Mouse (Mus musculus) myocyte (in vitro differentiated cells): ENCODE data around the gene Brd7. TPM values are rescaled to one million over a fixed set of nuclear protein-coding genes. Genes with fewer than 3 reads are reported as not detected.

Experiments
- H3K27me3 ChIP-seq: one replicate; pipeline ENCODE4 v1.6.1; 2011; ENCODE audit not compliant: control insufficient read depth, insufficient read depth, insufficient read length
- H3K36me3 ChIP-seq: one replicate; pipeline ENCODE4 v1.6.1; 2011; ENCODE audit not compliant: control insufficient read depth, insufficient read depth
- H3K4me2 ChIP-seq: one replicate; pipeline ENCODE4 v1.6.1; 2011; ENCODE audit warnings: low read depth, control low read depth
- H3K4me3 ChIP-seq: one replicate; pipeline ENCODE4 v1.5.1; 2011; ENCODE audit warnings: mild to moderate bottlenecking, control low read depth, moderate library complexity
- H3K79me2 ChIP-seq: one replicate; pipeline ENCODE4 v1.6.1; 2011; ENCODE audit not compliant: control insufficient read depth, insufficient read depth
- H3ac ChIP-seq: one replicate; pipeline ENCODE4 v1.6.1; 2011; ENCODE audit not compliant: control insufficient read depth, insufficient read length
- CEBPB ChIP-seq: IDR thresholded peaks from 2 replicates; pipeline ENCODE4 v1.6.1; 2011; ENCODE audit warnings: mild to moderate bottlenecking, moderate library complexity; ENCODE audit not compliant: poor library complexity, insufficient read depth, severe bottlenecking
- E2F4 ChIP-seq: IDR thresholded peaks from one replicate; pipeline ENCODE4 v1.6.1; 2011; ENCODE audit warnings: mild to moderate bottlenecking, control low read depth, moderate library complexity; ENCODE audit not compliant: insufficient read depth
- MAX ChIP-seq: IDR thresholded peaks from one replicate; pipeline ENCODE4 v1.6.1; 2011; ENCODE audit warnings: low read depth, mild to moderate bottlenecking, control low read depth
- MYOD1 ChIP-seq, 3 experiments: IDR thresholded peaks; one replicate each; pipeline ENCODE4 v1.6.1; 2011; ENCODE audit warnings: control low read depth in 2 of 3, low read depth in 2 of 3, mild to moderate bottlenecking in 2 of 3, moderate library complexity in 1 of 3; ENCODE audit not compliant: insufficient read length in 2 of 3, control insufficient read depth in 1 of 3
- MYOG ChIP-seq, 3 experiments: IDR thresholded peaks; one replicate each; pipeline ENCODE4 v1.6.1; 2011; ENCODE audit warnings: control low read depth in 2 of 3, low read depth in 2 of 3, mild to moderate bottlenecking in 2 of 3; ENCODE audit not compliant: insufficient read length in 2 of 3, control insufficient read depth in 1 of 3, insufficient read depth in 1 of 3
- POLR2A ChIP-seq: IDR thresholded peaks from one replicate; pipeline ENCODE4 v1.6.1; 2011; ENCODE audit warnings: low read depth, mild to moderate bottlenecking, control low read depth, moderate library complexity; ENCODE audit not compliant: insufficient read length
- POLR2AphosphoS2 ChIP-seq: IDR thresholded peaks from one replicate; pipeline ENCODE4 v1.6.1; 2011; ENCODE audit warnings: low read depth, control low read depth; ENCODE audit not compliant: insufficient read length
- REST ChIP-seq: IDR thresholded peaks from one replicate; pipeline ENCODE4 v1.6.1; 2011; ENCODE audit warnings: mild to moderate bottlenecking, control low read depth, moderate library complexity; ENCODE audit not compliant: insufficient read depth, insufficient read length
- SRF ChIP-seq: IDR thresholded peaks from one replicate; pipeline ENCODE4 v1.6.1; 2011; ENCODE audit warnings: low read depth; ENCODE audit not compliant: control insufficient read depth, insufficient read length
- TCF12 ChIP-seq: IDR thresholded peaks from one replicate; pipeline ENCODE4 v1.6.1; 2011; ENCODE audit warnings: mild to moderate bottlenecking, control low read depth; ENCODE audit not compliant: poor library complexity, insufficient read depth, severe bottlenecking
- TCF3 ChIP-seq: IDR thresholded peaks from one replicate; pipeline ENCODE4 v1.6.1; 2011; ENCODE audit warnings: low read depth, control low read depth; ENCODE audit not compliant: insufficient read length
- USF1 ChIP-seq: IDR thresholded peaks from one replicate; pipeline ENCODE4 v1.6.1; 2011; ENCODE audit warnings: low read depth, mild to moderate bottlenecking, control low read depth, moderate library complexity
- polyA plus RNA-seq: library from polyadenylated mRNA; unstranded; fragments of >200 nt; fragmentation: generic; extraction: Trizol; gene quantifications from one replicate; pipeline ENCODE4 v1.2.1, GENCODE M21; 2012; ENCODE audit warnings: missing spikeins

Gene Brd7
- polyA plus RNA-seq, 1 experiment: 52.7 TPM

DNA sequence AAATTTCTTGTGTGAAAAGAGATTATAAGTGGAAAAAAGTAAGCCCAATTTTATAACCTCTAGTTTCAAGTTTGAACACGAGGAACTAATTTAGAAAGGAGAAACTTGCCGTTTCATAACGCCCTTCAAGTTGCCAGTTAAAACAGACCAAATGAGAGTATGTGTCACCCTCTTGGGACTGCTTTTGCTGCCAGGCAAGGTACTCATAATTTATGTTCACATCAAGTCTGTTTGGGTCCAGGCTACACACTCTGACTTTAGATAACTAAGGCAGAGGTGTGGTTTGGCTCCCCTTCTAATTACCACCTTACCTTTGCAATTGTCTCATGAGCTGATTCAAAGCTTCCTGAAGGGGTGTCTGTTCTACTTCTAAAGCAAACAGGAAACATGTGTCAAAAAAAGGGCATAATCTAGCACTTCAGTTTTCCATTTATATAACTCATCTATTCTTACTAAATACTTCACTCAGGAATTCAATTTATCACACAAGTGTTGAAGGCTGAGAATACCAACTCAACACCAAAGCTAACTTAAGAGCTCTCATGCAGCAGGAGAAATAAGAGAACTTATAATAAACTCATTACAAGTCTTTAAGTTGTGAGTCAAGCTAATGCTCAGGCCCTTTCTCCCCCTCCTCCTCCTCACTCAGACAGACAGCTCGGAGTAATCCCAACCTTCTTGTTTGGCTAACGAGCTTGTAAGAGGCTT is 4.6 kb downstream of the Brd7 start:
- Histone ChIP-seq H3ac (no peak overlapping the region), H3K79me2 (peaks cover 46% of the 10 kb centered on the region), H3K4me2 (no peak overlapping the region), H3K4me3 (no peak overlapping the region), H3K27me3 (no peaks in the 10 kb centered on the region), H3K36me3 (peaks cover 64% of the 10 kb centered on the region)
- TF ChIP-seq MYOD1 (IDR thresholded peaks at IDR 0.05; ENCODE audit: control insufficient read depth in 1 of 3, insufficient read length in 2 of 3, low read depth in 2 of 3) (no peak), MAX (no peak), CEBPB (no peak), POLR2AphosphoS2 (no peak), MYOG (IDR thresholded peaks at IDR 0.05; ENCODE audit: control insufficient read depth in 1 of 3, insufficient read depth in 1 of 3, insufficient read length in 2 of 3, low read depth in 2 of 3) (no peak), REST (no peak), E2F4 (no peak), USF1 (no peak), TCF12 (no peak), TCF3 (no peak), POLR2A (no peak), SRF (no peak)

DNA sequence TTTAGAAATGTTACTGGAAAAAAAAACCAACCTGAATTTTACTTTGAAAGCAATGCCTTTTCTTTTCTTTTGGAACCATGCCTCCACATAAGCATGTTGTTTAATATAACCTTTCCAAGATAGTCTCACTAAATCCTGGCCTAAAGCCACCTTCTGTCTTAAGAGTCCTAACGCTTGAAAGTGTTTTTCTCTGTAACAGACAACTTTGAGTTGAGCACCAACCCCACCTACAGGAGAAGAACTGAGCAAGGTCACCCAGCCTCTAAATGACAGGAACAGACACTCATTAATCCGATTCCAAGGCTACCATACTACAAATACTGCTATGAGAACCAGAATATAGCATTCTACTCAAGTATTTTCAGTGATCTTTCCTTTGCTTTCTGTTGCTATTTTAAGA is 12.9 kb downstream of the Brd7 start:
- Histone ChIP-seq H3K36me3 (peaks cover 87% of the 10 kb centered on the region), H3K4me3 (no peak overlapping the region), H3K79me2 (no peaks in the 10 kb centered on the region), H3K4me2 (no peak overlapping the region), H3K27me3 (no peaks in the 10 kb centered on the region), H3ac (no peak overlapping the region)
- no peak for TF ChIP-seq MAX
- no peak for TF ChIP-seq USF1
- TF ChIP-seq MYOD1 (IDR thresholded peaks at IDR 0.05; ENCODE audit: control insufficient read depth in 1 of 3, insufficient read length in 2 of 3, low read depth in 2 of 3): no peak
- no peak for TF ChIP-seq CEBPB
- no peak for TF ChIP-seq TCF12
- TF ChIP-seq MYOG (IDR thresholded peaks at IDR 0.05; ENCODE audit: control insufficient read depth in 1 of 3, insufficient read depth in 1 of 3, insufficient read length in 2 of 3, low read depth in 2 of 3): no peak
- TF ChIP-seq E2F4: no peak
- no peak for TF ChIP-seq TCF3

- Histone ChIP-seq H3K27me3 (no peaks in the 10 kb centered on the region), H3K79me2 (no peaks in the 10 kb centered on the region), H3K4me3 (no peak overlapping the region), H3K36me3 (peaks cover 81% of the 10 kb centered on the region), H3ac (no peak overlapping the region), H3K4me2 (no peak overlapping the region)
- TF ChIP-seq MAX (no peak), MYOD1 (IDR thresholded peaks at IDR 0.05; ENCODE audit: control insufficient read depth in 1 of 3, insufficient read length in 2 of 3, low read depth in 2 of 3) (no peak), TCF3 (no peak), SRF (no peak), POLR2A (no peak), MYOG (IDR thresholded peaks at IDR 0.05; ENCODE audit: control insufficient read depth in 1 of 3, insufficient read depth in 1 of 3, insufficient read length in 2 of 3, low read depth in 2 of 3) (no peak), CEBPB (no peak), E2F4 (no peak), POLR2AphosphoS2 (no peak), USF1 (no peak), TCF12 (no peak), REST (no peak)
Observed at GRCm38 (mm10) chr8:88342026-88342425, 20.0 kb downstream of the Brd7 start.

- Histone ChIP-seq H3K4me2 (peak overlapping the region; percentile 34), H3K4me3 (no peak overlapping the region), H3ac (no peak overlapping the region), H3K27me3 (no peaks in the 10 kb centered on the region), H3K79me2 (no peaks in the 10 kb centered on the region), H3K36me3 (peaks cover 83% of the 10 kb centered on the region)
- TF ChIP-seq POLR2AphosphoS2 (peak; percentile 21), POLR2A (no peak), E2F4 (no peak)
Observed at GRCm38 (mm10) chr8:88339887-88340695, 21.9 kb downstream of the Brd7 start.

DNA sequence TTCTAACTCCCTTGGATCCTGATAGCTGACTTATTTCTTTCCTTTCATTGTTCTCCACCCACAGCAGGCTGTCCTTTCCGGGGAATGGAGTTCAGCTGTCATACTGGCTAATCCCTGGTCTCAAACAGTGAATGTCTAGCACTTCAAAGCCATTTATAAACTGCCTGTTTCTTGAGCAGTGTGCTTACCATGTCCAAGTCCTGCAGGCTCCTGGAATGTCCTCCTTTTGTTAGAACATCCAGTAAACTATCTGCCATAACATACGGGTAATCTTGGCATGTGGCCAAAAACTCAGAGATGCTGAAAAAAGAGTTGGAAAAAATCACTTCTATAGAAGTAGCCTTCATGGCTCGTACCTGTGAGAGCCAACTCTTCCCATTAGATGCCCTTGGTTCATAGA is 22.8 kb downstream of the Brd7 start:
- Histone ChIP-seq H3K4me3 (no peak overlapping the region), H3K27me3 (no peaks in the 10 kb centered on the region), H3ac (no peak overlapping the region), H3K4me2 (peak overlapping the region; percentile 34), H3K79me2 (no peaks in the 10 kb centered on the region), H3K36me3 (peaks cover 83% of the 10 kb centered on the region)
- no peak for TF ChIP-seq POLR2AphosphoS2
- peak in 2 of 3 experiments; percentile 36 to 45 for TF ChIP-seq MYOD1 (IDR thresholded peaks at IDR 0.05; ENCODE audit: control insufficient read depth in 1 of 3, insufficient read length in 2 of 3, low read depth in 2 of 3)
- TF ChIP-seq MYOG (IDR thresholded peaks at IDR 0.05; ENCODE audit: control insufficient read depth in 1 of 3, insufficient read depth in 1 of 3, insufficient read length in 2 of 3, low read depth in 2 of 3): peak in 1 of 3 experiments; percentile 43
